Mouse (Mus musculus): ENCODE results near the gene Acp1. TPM values are rescaled to one million over a fixed set of nuclear protein-coding genes. Genes with fewer than 3 reads are reported as not detected.

Acp1 gene
- polyA plus RNA-seq, 1 experiment: 6.7 TPM

- WGBS: 90% methylated on average over 6 of the region's 6 CpGs
- DNase-seq: no peak
- Histone ChIP-seq H3K27me3 (ENCODE audit: control insufficient read depth, insufficient read depth, low read length) (no peaks in the 10 kb centered on the region), H3K36me3 (ENCODE audit: control insufficient read depth, insufficient read depth, low read length) (no peaks in the 10 kb centered on the region), H3K27ac (ENCODE audit: control insufficient read depth, insufficient read depth, low read length) (no peak overlapping the region), H3K4me1 (replicated peaks; ENCODE audit: control insufficient read depth, insufficient read depth, low read length) (no peaks in the 10 kb centered on the region), H3K4me3 (ENCODE audit: control insufficient read depth, insufficient read depth, low read length) (no peak overlapping the region)
- TF ChIP-seq CTCF (IDR thresholded peaks at IDR 0.05; ENCODE audit: borderline replicate concordance, control insufficient read depth, extremely low read depth, insufficient read depth, low read length, poor library complexity) (no peak), POLR2A (IDR thresholded peaks at IDR 0.05; ENCODE audit: control insufficient read depth, extremely low read depth, insufficient read depth, low read length, poor library complexity) (no peak)
Measured at GRCm38 (mm10) chr12:30851871-30852270, 59.5 kb downstream of the Acp1 start.

DNA sequence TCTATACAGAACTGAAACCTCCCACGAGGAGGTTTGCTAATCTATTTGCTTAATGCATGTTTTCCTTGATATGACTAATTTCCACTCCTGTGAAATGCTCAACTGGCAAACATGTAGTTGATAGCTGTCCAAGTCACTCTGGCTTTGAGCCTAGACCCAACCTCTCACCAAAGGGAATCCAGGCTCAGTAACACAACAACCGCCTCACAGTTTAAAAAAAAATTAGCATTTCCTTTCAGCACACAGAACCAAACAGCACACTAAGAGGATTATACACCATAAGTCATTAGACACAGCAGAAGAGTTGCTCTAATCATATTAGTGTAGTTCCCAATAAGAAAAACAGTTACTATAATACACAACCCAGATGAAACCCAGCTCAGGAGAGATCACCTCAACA is 60.5 kb downstream of the Acp1 start:
- no peaks in the 10 kb centered on the region for H3K4me1 ChIP-seq (replicated peaks; ENCODE audit: control insufficient read depth, insufficient read depth, low read length)
- 86% methylated on average over 2 of the region's 2 CpGs for WGBS
- H3K4me3 ChIP-seq (ENCODE audit: control insufficient read depth, insufficient read depth, low read length): no peak overlapping the region
- H3K27ac ChIP-seq (ENCODE audit: control insufficient read depth, insufficient read depth, low read length): no peak overlapping the region
- no peak for TF ChIP-seq POLR2A (IDR thresholded peaks at IDR 0.05; ENCODE audit: control insufficient read depth, extremely low read depth, insufficient read depth, low read length, poor library complexity)
- no peak for TF ChIP-seq CTCF (IDR thresholded peaks at IDR 0.05; ENCODE audit: borderline replicate concordance, control insufficient read depth, extremely low read depth, insufficient read depth, low read length, poor library complexity)
- no peaks in the 10 kb centered on the region for H3K27me3 ChIP-seq (ENCODE audit: control insufficient read depth, insufficient read depth, low read length)
- H3K36me3 ChIP-seq (ENCODE audit: control insufficient read depth, insufficient read depth, low read length): no peaks in the 10 kb centered on the region
- no peak for DNase-seq

- 89% methylated on average over 1 of the region's 1 CpGs for WGBS
- Histone ChIP-seq H3K27me3 (ENCODE audit: control insufficient read depth, insufficient read depth, low read length) (no peaks in the 10 kb centered on the region), H3K36me3 (ENCODE audit: control insufficient read depth, insufficient read depth, low read length) (no peaks in the 10 kb centered on the region), H3K4me1 (replicated peaks; ENCODE audit: control insufficient read depth, insufficient read depth, low read length) (no peaks in the 10 kb centered on the region), H3K27ac (ENCODE audit: control insufficient read depth, insufficient read depth, low read length) (no peak overlapping the region), H3K4me3 (ENCODE audit: control insufficient read depth, insufficient read depth, low read length) (no peak overlapping the region)
- no peak for DNase-seq
- TF ChIP-seq CTCF (IDR thresholded peaks at IDR 0.05; ENCODE audit: borderline replicate concordance, control insufficient read depth, extremely low read depth, insufficient read depth, low read length, poor library complexity) (no peak), POLR2A (IDR thresholded peaks at IDR 0.05; ENCODE audit: control insufficient read depth, extremely low read depth, insufficient read depth, low read length, poor library complexity) (no peak)
Measured at GRCm38 (mm10) chr12:30848521-30848920, 62.9 kb downstream of the Acp1 start.

Other genes with a start within 250 kb of the Acp1 start
- 0.12 and 0.22 TPM in 2 replicates for gene Alkal2, start 27.3 kb downstream of the Acp1 start, polyA plus RNA-seq (2012; rRNA removed)
- 0.51 and 0.86 TPM in 2 replicates for gene Sh3yl1, start 79 bp upstream of the Acp1 start, polyA plus RNA-seq (2012; rRNA removed)
- 0.40 and 0.51 TPM in 2 replicates for gene Fam110c, start 162.3 kb upstream of the Acp1 start, polyA plus RNA-seq (2012; rRNA removed)